Mouse (Mus musculus): Measurements from ENCODE around the gene Bik.

- TF ChIP-seq CTCF (IDR thresholded peaks at IDR 0.05; ENCODE audit: extremely low read depth, insufficient read depth, insufficient read length, insufficient replicate concordance), result peak; percentile 49; the same call in 1 of the 2 replicates
- no peak for TF ChIP-seq POLR2A (IDR thresholded peaks at IDR 0.05; ENCODE audit: low read depth, low read length)
These were observed 26.3 kb upstream of the Bik start for GRCm38 (mm10) chr15:83500352-83500751.
